Mouse (Mus musculus): ENCODE results near the gene Xrcc3.

DNA sequence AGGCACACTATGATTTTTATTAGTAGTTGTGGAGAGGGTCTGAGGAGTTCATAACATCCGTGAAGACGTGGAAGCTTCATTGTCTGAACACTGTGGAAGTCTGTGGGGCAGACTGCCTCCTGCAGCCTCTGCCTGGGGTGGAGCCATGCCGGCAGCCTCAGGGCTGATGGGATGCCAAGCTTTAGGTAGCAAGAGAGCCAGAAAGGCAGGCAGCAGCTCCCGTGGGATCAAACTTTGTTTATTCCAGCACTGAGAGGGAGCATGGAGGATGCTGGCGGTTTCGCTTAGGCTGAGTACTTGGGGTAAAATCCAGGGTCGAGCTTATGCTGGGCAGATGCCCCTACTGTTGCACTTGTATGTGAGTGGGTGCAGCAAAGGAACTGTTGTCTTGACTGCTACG is 16.4 kb downstream of the Xrcc3 start:
- TF ChIP-seq CHD1 (IDR thresholded peaks at IDR 0.05; ENCODE audit: low read depth, low read length): no peak
- TF ChIP-seq HCFC1 (IDR thresholded peaks at IDR 0.05; ENCODE audit: low read depth, low read length): no peak
- no peak for TF ChIP-seq RAD21 (IDR thresholded peaks at IDR 0.05; ENCODE audit: low read depth, low read length)

Measured in CH12.LX (cell line).